Mouse (Mus musculus) limb, embryonic 11.5 days (tissue): Measurements from ENCODE around the gene Bcas3. TPM values are rescaled to one million over a fixed set of nuclear protein-coding genes. Genes with fewer than 3 reads are reported as not detected.

ENCODE experiments used
- ATAC-seq: fragments of 200-750 bp; cut with Nextera tagmentation; 2 replicates; pipeline ENCODE4 v1.8.0; 2017; ENCODE audit warnings: low read depth; ENCODE audit not compliant: insufficient number of reproducible peaks, low FRiP score, low TSS enrichment
- DNase-seq: peaks from one replicate; pipeline ENCODE4 v3.0.0-alpha.2; 2015; ENCODE audit warnings: low spot score
- H3K27ac ChIP-seq: fragments of 300-500 bp; sonication (generic); replicated peaks from 2 replicates; pipeline ENCODE4 v1.5.1; 2014; ENCODE audit warnings: low read depth, mild to moderate bottlenecking, low read length
- H3K27me3 ChIP-seq: fragments of 300-500 bp; sonication (generic); 2 replicates; pipeline ENCODE4 v1.6.1; 2014; ENCODE audit warnings: mild to moderate bottlenecking, low read length, mixed read lengths; ENCODE audit not compliant: control insufficient read depth, insufficient read depth
- H3K36me3 ChIP-seq: fragments of 300-500 bp; sonication (generic); 2 replicates; pipeline ENCODE4 v1.6.1; 2014; ENCODE audit warnings: mild to moderate bottlenecking, low read length, moderate library complexity, mixed read lengths; ENCODE audit not compliant: control insufficient read depth, insufficient read depth
- H3K4me1 ChIP-seq: fragments of 300-500 bp; sonication (generic); 2 replicates; pipeline ENCODE4 v1.6.1; 2014; ENCODE audit warnings: low read length, mixed read lengths; ENCODE audit not compliant: control insufficient read depth, insufficient read depth
- H3K4me2 ChIP-seq: fragments of 300-500 bp; sonication (generic); 2 replicates; pipeline ENCODE4 v1.6.1; 2014; ENCODE audit warnings: low read depth, mild to moderate bottlenecking, moderate library complexity; ENCODE audit not compliant: severe bottlenecking
- H3K4me3 ChIP-seq: fragments of 300-500 bp; sonication (generic); 2 replicates; pipeline ENCODE4 v1.5.1; 2014; ENCODE audit warnings: low read depth, low read length
- H3K9ac ChIP-seq: fragments of 300-500 bp; sonication (generic); 2 replicates; pipeline ENCODE4 v1.6.1; 2014; ENCODE audit warnings: mild to moderate bottlenecking, low read length
- H3K9me3 ChIP-seq: fragments of 300-500 bp; sonication (generic); 2 replicates; pipeline ENCODE4 v1.6.1; 2016; ENCODE audit warnings: low read length; ENCODE audit not compliant: control insufficient read depth
- WGBS: fragments of 180-500 bp; shearing (Covaris S2); extraction: QIAGEN DNeasy Blood & Tissue Kit; methylation state at CpG from one replicate; pipeline ENCODE4 v1.1.7; 2014; 5-methylcytosine and 5-hydroxymethylcytosine counted together
- polyA plus RNA-seq: library from polyadenylated mRNA; unstranded; fragments of >200 nt; fragmentation: Nextera tagmentation; extraction: Ambion mirVana; gene quantifications from 2 replicates; pipeline ENCODE4 v1.2.1, GENCODE M21; 2014

The Bcas3 gene
- polyA plus RNA-seq, 1 experiment from 2014 or later = 34.0 TPM

GRCm38 (mm10) chr11:85613035-85613434 lies 260.1 kb downstream of the Bcas3 start:
- Histone ChIP-seq H3K27ac (no peak overlapping the region), H3K9ac (no peak overlapping the region), H3K4me2 (no peak overlapping the region), H3K9me3 (no peaks in the 10 kb centered on the region), H3K4me1 (peaks cover 2% of the 10 kb centered on the region; the same call in 1 of the 2 replicates), H3K4me3 (no peak overlapping the region), H3K36me3 (no peaks in the 10 kb centered on the region), H3K27me3 (no peaks in the 10 kb centered on the region)
- 71% methylated on average over 5 of the region's 5 CpGs for WGBS
- DNase-seq (no peak), ATAC-seq (no peak)

DNA sequence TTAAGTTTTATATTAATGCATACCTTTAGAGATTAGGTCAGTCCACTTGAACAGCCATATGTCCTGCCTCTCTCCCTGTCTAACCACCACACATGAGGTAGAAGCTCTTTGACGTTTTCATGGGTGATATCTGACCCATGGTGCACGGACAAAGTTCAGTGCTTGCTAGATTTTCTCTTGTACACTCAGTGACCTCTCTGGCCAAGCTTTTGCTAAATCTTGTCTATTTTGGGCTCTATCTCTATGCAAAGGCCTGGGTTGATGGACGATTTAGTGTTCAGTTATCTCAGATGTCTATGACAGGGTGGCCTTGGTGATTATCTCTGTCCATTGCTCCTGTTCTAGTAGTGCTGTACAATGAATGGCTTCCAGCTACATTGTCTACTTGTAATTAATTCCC lies 260.6 kb downstream of the Bcas3 start:
- 78% methylated on average over 3 of the region's 3 CpGs for WGBS
- DNase-seq (no peak), ATAC-seq (no peak)
- Histone ChIP-seq H3K4me2 (no peak overlapping the region), H3K27me3 (no peaks in the 10 kb centered on the region), H3K27ac (no peak overlapping the region), H3K9ac (no peak overlapping the region), H3K4me1 (peaks cover 2% of the 10 kb centered on the region; the same call in 1 of the 2 replicates), H3K9me3 (no peaks in the 10 kb centered on the region), H3K36me3 (no peaks in the 10 kb centered on the region), H3K4me3 (no peak overlapping the region)

DNA sequence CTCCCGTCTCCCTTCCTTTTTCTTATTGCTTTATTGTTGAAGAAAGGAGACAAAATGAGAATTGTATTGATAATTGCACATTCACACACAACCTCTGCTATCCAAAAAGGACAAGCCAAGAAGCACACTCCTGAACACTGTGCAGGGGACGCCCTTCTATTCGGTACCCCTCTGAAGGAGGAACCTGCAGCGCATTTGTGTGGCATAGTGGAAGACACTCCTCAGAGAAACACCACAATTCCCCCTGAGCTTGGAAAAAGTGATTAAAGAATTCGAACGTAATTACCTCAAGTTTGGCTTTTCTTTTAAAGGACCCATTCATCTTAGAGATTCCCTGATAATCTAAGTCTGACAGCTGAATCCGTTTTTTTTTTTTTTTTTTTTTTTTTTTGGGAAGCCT lies 261.5 kb downstream of the Bcas3 start:
- H3K36me3 ChIP-seq = no peaks in the 10 kb centered on the region
- DNase-seq = no peak
- no peak overlapping the region for H3K4me2 ChIP-seq
- no peak overlapping the region for H3K9ac ChIP-seq
- no peak overlapping the region for H3K27ac ChIP-seq
- H3K9me3 ChIP-seq = no peaks in the 10 kb centered on the region
- H3K4me3 ChIP-seq = no peak overlapping the region
- ATAC-seq = no peak
- H3K27me3 ChIP-seq = no peaks in the 10 kb centered on the region
- peaks cover 10% of the 10 kb centered on the region for H3K4me1 ChIP-seq
- WGBS = 74% methylated on average over 7 of the region's 7 CpGs

- H3K4me3 ChIP-seq = no peak overlapping the region
- no peak overlapping the region for H3K4me2 ChIP-seq
- no peak for DNase-seq
- no peaks in the 10 kb centered on the region for H3K27me3 ChIP-seq
- H3K9me3 ChIP-seq = no peaks in the 10 kb centered on the region
- H3K36me3 ChIP-seq = no peaks in the 10 kb centered on the region
- 45% methylated on average over 7 of the region's 7 CpGs for WGBS
- no peak overlapping the region for H3K9ac ChIP-seq
- H3K4me1 ChIP-seq = peaks cover 11% of the 10 kb centered on the region
- ATAC-seq = no peak
- H3K27ac ChIP-seq = no peak overlapping the region
Measured at GRCm38 (mm10) chr11:85615421-85615820, 262.5 kb downstream of the Bcas3 start.

- Histone ChIP-seq H3K27me3 (no peaks in the 10 kb centered on the region), H3K9ac (no peak overlapping the region), H3K4me3 (no peak overlapping the region), H3K9me3 (no peaks in the 10 kb centered on the region), H3K4me2 (no peak overlapping the region), H3K4me1 (peaks cover 20% of the 10 kb centered on the region), H3K27ac (no peak overlapping the region), H3K36me3 (no peaks in the 10 kb centered on the region)
- ATAC-seq (no peak), DNase-seq (no peak)
- WGBS = 32% methylated on average over 2 of the region's 2 CpGs
Measured at GRCm38 (mm10) chr11:85621486-85621885, 268.5 kb downstream of the Bcas3 start.

- no peak overlapping the region for H3K4me3 ChIP-seq
- no peak for DNase-seq
- no peaks in the 10 kb centered on the region for H3K27me3 ChIP-seq
- 69% methylated on average over 8 of the region's 8 CpGs for WGBS
- H3K4me1 ChIP-seq = peaks cover 24% of the 10 kb centered on the region
- no peak overlapping the region for H3K27ac ChIP-seq
- H3K9ac ChIP-seq = no peak overlapping the region
- H3K36me3 ChIP-seq = no peaks in the 10 kb centered on the region
- H3K4me2 ChIP-seq = no peak overlapping the region
- ATAC-seq = no peak
- H3K9me3 ChIP-seq = no peaks in the 10 kb centered on the region
Measured at GRCm38 (mm10) chr11:85621994-85622393, 269.0 kb downstream of the Bcas3 start.

GRCm38 (mm10) chr11:85625206-85625605 lies 272.2 kb downstream of the Bcas3 start:
- ATAC-seq (no peak), DNase-seq (peak; percentile 29)
- Histone ChIP-seq H3K4me2 (no peak overlapping the region), H3K27me3 (no peaks in the 10 kb centered on the region), H3K9me3 (no peaks in the 10 kb centered on the region), H3K9ac (no peak overlapping the region), H3K27ac (no peak overlapping the region), H3K4me1 (peaks cover 24% of the 10 kb centered on the region), H3K36me3 (no peaks in the 10 kb centered on the region), H3K4me3 (no peak overlapping the region)
- 27% methylated on average over 5 of the region's 5 CpGs for WGBS

DNA sequence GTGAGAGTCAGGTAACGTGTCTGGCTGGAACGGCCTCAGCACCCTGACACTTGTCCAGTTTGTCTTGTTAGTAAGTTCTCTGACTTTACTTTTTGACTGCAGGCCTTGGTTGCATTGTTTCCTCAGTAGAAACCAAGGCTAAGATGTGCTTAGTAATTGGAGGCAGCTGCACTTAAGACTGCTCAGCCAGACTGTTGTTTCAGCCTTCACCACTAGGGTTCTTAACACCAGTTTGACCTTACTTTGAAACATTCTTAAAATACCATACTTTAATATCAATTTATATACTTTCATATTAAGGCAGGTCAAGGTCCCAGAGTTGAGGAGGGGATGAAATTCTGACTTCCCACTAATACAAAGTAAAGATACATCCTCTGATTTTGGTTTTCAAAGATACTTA lies 273.9 kb downstream of the Bcas3 start:
- H3K9ac ChIP-seq = no peak overlapping the region
- peaks cover 32% of the 10 kb centered on the region for H3K4me1 ChIP-seq
- no peaks in the 10 kb centered on the region for H3K36me3 ChIP-seq
- no peaks in the 10 kb centered on the region for H3K27me3 ChIP-seq
- ATAC-seq (no peak), DNase-seq (peak; percentile 48)
- H3K27ac ChIP-seq = no peak overlapping the region
- no peak overlapping the region for H3K4me3 ChIP-seq
- H3K9me3 ChIP-seq = no peaks in the 10 kb centered on the region
- 55% methylated on average over 2 of the region's 2 CpGs for WGBS
- H3K4me2 ChIP-seq = no peak overlapping the region

- H3K9me3 ChIP-seq = no peaks in the 10 kb centered on the region
- no peak overlapping the region for H3K4me2 ChIP-seq
- H3K27ac ChIP-seq = no peak overlapping the region
- DNase-seq (no peak), ATAC-seq (no peak)
- WGBS = 76% methylated on average over 3 of the region's 3 CpGs
- no peak overlapping the region for H3K4me3 ChIP-seq
- H3K9ac ChIP-seq = no peak overlapping the region
- no peaks in the 10 kb centered on the region for H3K36me3 ChIP-seq
- H3K4me1 ChIP-seq = peaks cover 29% of the 10 kb centered on the region
- no peaks in the 10 kb centered on the region for H3K27me3 ChIP-seq
Measured at GRCm38 (mm10) chr11:85627405-85627804, 274.4 kb downstream of the Bcas3 start.
